Mouse (Mus musculus) forebrain, embryonic 13.5 days (tissue): ENCODE data around the gene Uvrag. TPM values are rescaled to one million over a fixed set of nuclear protein-coding genes. Genes with fewer than 3 reads are reported as not detected.
"Not testable (repeated sequence)": the region's sequence is repeated elsewhere in the genome, so short reads cannot be mapped to it uniquely, and the experiment has no call there.

Experiments used
- ATAC-seq: fragments of 200-750 bp; cut with Nextera tagmentation; 2 replicates; pipeline ENCODE4 v1.8.0; 2017
- H3K27ac ChIP-seq: fragments of 300-500 bp; sonication (generic); 2 replicates; pipeline ENCODE4 v1.5.1; 2015; ENCODE audit warnings: inconsistent platforms, mild to moderate bottlenecking, moderate library complexity
- H3K27me3 ChIP-seq: fragments of 300-500 bp; sonication (generic); 2 replicates; pipeline ENCODE4 v1.6.1; 2015; ENCODE audit warnings: mild to moderate bottlenecking, inconsistent platforms
- H3K36me3 ChIP-seq: fragments of 300-500 bp; sonication (generic); 2 replicates; pipeline ENCODE4 v1.6.1; 2015; ENCODE audit warnings: mild to moderate bottlenecking, inconsistent platforms; ENCODE audit not compliant: poor library complexity, severe bottlenecking
- H3K4me1 ChIP-seq: fragments of 300-500 bp; sonication (generic); 2 replicates; pipeline ENCODE4 v1.6.1; 2015; ENCODE audit warnings: inconsistent platforms
- H3K4me2 ChIP-seq: fragments of 300-500 bp; sonication (generic); 2 replicates; pipeline ENCODE4 v1.6.1; 2015; ENCODE audit warnings: inconsistent platforms, mild to moderate bottlenecking, moderate library complexity
- H3K4me3 ChIP-seq: fragments of 300-500 bp; sonication (generic); 2 replicates; pipeline ENCODE4 v1.5.1; 2015; ENCODE audit warnings: mild to moderate bottlenecking, inconsistent platforms
- H3K9ac ChIP-seq: fragments of 300-500 bp; sonication (generic); 2 replicates; pipeline ENCODE4 v1.6.1; 2015; ENCODE audit warnings: mild to moderate bottlenecking, inconsistent platforms
- H3K9me3 ChIP-seq: fragments of 300-500 bp; sonication (generic); replicated peaks from 2 replicates; pipeline ENCODE4 v1.6.1; 2016; ENCODE audit warnings: inconsistent platforms
- WGBS: fragments of 180-500 bp; shearing (Covaris S2); methylation state at CpG from one replicate; pipeline ENCODE4 v1.1.7; 2015; 5-methylcytosine and 5-hydroxymethylcytosine counted together
- polyA plus RNA-seq: library from polyadenylated mRNA; unstranded; fragments of >200 nt; fragmentation: Nextera tagmentation; extraction: Ambion mirVana; gene quantifications from 2 replicates; pipeline ENCODE4 v1.2.1, GENCODE M21; 2015

The Uvrag gene
- polyA plus RNA-seq, 1 experiment from 2014 or later: 13.6 TPM

- Histone ChIP-seq H3K4me1 (no peaks in the 10 kb centered on the region), H3K36me3 (no peaks in the 10 kb centered on the region), H3K9me3 (peaks cover under 1% of the 10 kb centered on the region; the same call in 1 of the 2 replicates), H3K9ac (no peak overlapping the region), H3K27me3 (no peaks in the 10 kb centered on the region), H3K4me2 (no peak overlapping the region), H3K4me3 (no peak overlapping the region), H3K27ac (no peak overlapping the region; the same call in 1 of the 2 replicates)
- ATAC-seq: no peak
- 33% methylated on average over 4 of the region's 4 CpGs for WGBS
These were observed 166.4 kb downstream of the Uvrag start for GRCm38 (mm10) chr7:98974590-98974989.

GRCm38 (mm10) chr7:98970721-98971120 is 170.2 kb downstream of the Uvrag start:
- no peak for ATAC-seq
- WGBS: 94% methylated on average over 5 of the region's 5 CpGs
- no peak overlapping the region for H3K27ac ChIP-seq
- H3K4me1 ChIP-seq: peaks cover 9% of the 10 kb centered on the region
- no peaks in the 10 kb centered on the region for H3K27me3 ChIP-seq
- H3K9me3 ChIP-seq: peaks cover 6% of the 10 kb centered on the region; the same call in 1 of the 2 replicates
- H3K9ac ChIP-seq: no peak overlapping the region
- H3K36me3 ChIP-seq: 0 out of 2 replicates have a peak, but pooled peaks cover 5% of the 10 kb centered on the region
- H3K4me3 ChIP-seq: no peak overlapping the region
- no peak overlapping the region for H3K4me2 ChIP-seq

GRCm38 (mm10) chr7:98968741-98969395 is 172.1 kb downstream of the Uvrag start:
- ATAC-seq: no peak

GRCm38 (mm10) chr7:98968082-98968674 is 172.8 kb downstream of the Uvrag start:
- 0 out of 2 replicates have a peak, but pooled peaks cover 5% of the 10 kb centered on the region for H3K36me3 ChIP-seq
- peak overlapping the region; percentile 45 for H3K4me2 ChIP-seq
- H3K9me3 ChIP-seq: peaks cover 6% of the 10 kb centered on the region; the same call in 1 of the 2 replicates
- peak overlapping the region; percentile 44 for H3K9ac ChIP-seq
- WGBS: 6% methylated on average over 16 of the region's 16 CpGs
- H3K4me1 ChIP-seq: peaks cover 9% of the 10 kb centered on the region
- ATAC-seq: no peak
- H3K4me3 ChIP-seq: 0 out of 2 replicates have a peak overlapping the region, but pooled peaks have one; percentile 6
- H3K27me3 ChIP-seq: no peaks in the 10 kb centered on the region
- no peak overlapping the region for H3K27ac ChIP-seq

More at GRCm38 (mm10) chr7:98968741-98969395, 172.1 kb downstream of the Uvrag start:
- no peak overlapping the region for H3K27ac ChIP-seq
- 0 out of 2 replicates have a peak, but pooled peaks cover 5% of the 10 kb centered on the region for H3K36me3 ChIP-seq
- H3K4me1 ChIP-seq: peaks cover 9% of the 10 kb centered on the region
- no peaks in the 10 kb centered on the region for H3K27me3 ChIP-seq
- H3K4me2 ChIP-seq: no peak overlapping the region
- peaks cover 6% of the 10 kb centered on the region; the same call in 1 of the 2 replicates for H3K9me3 ChIP-seq
- WGBS: 57% methylated on average over 8 of the region's 8 CpGs
- H3K9ac ChIP-seq: no peak overlapping the region
- H3K4me3 ChIP-seq: no peak overlapping the region

GRCm38 (mm10) chr7:98967672-98968071 is 173.3 kb downstream of the Uvrag start:
- Histone ChIP-seq H3K4me1 (peaks cover 13% of the 10 kb centered on the region), H3K9ac (peak overlapping the region; percentile 44; the same call in 1 of the 2 replicates), H3K9me3 (peaks cover 6% of the 10 kb centered on the region; the same call in 1 of the 2 replicates), H3K27me3 (no peaks in the 10 kb centered on the region), H3K4me3 (no peak overlapping the region), H3K36me3 (0 out of 2 replicates have a peak, but pooled peaks cover 5% of the 10 kb centered on the region), H3K4me2 (peak overlapping the region; percentile 45), H3K27ac (no peak overlapping the region)
- no peak for ATAC-seq
- WGBS: 40% methylated on average over 7 of the region's 7 CpGs

- ATAC-seq, H3K27ac ChIP-seq, H3K27me3 ChIP-seq, H3K9ac ChIP-seq, H3K9me3 ChIP-seq, H3K4me2 ChIP-seq, H3K36me3 ChIP-seq, H3K4me3 ChIP-seq: not testable (repeated sequence)
- peaks cover 14% of the 10 kb centered on the region for H3K4me1 ChIP-seq
- 91% methylated on average over 13 of the region's 13 CpGs for WGBS
These were observed 177.4 kb downstream of the Uvrag start for GRCm38 (mm10) chr7:98963581-98963980.

GRCm38 (mm10) chr7:98962547-98963311 is 178.2 kb downstream of the Uvrag start:
- H3K27me3 ChIP-seq: no peaks in the 10 kb centered on the region
- peak; percentile 80 for ATAC-seq
- 36% methylated on average over 13 of the region's 13 CpGs for WGBS
- no peak overlapping the region for H3K27ac ChIP-seq
- H3K9ac ChIP-seq: no peak overlapping the region
- no peaks in the 10 kb centered on the region for H3K9me3 ChIP-seq
- H3K4me1 ChIP-seq: peaks cover 8% of the 10 kb centered on the region
- H3K36me3 ChIP-seq: no peaks in the 10 kb centered on the region
- no peak overlapping the region for H3K4me3 ChIP-seq
- H3K4me2 ChIP-seq: no peak overlapping the region

GRCm38 (mm10) chr7:98962074-98962473 is 178.9 kb downstream of the Uvrag start:
- peaks cover 6% of the 10 kb centered on the region; the same call in 1 of the 2 replicates for H3K4me1 ChIP-seq
- no peaks in the 10 kb centered on the region for H3K36me3 ChIP-seq
- H3K9ac ChIP-seq: no peak overlapping the region
- no peak overlapping the region for H3K4me3 ChIP-seq
- WGBS: 90% methylated on average over 11 of the region's 11 CpGs
- H3K27me3 ChIP-seq: no peaks in the 10 kb centered on the region
- no peak overlapping the region for H3K4me2 ChIP-seq
- no peaks in the 10 kb centered on the region for H3K9me3 ChIP-seq
- no peak for ATAC-seq
- no peak overlapping the region for H3K27ac ChIP-seq

- Histone ChIP-seq H3K36me3 (no peaks in the 10 kb centered on the region), H3K4me3 (no peak overlapping the region), H3K4me1 (peaks cover 9% of the 10 kb centered on the region), H3K27ac (no peak overlapping the region), H3K27me3 (no peaks in the 10 kb centered on the region), H3K9me3 (no peaks in the 10 kb centered on the region), H3K9ac (no peak overlapping the region), H3K4me2 (no peak overlapping the region)
- ATAC-seq: no peak
- WGBS: 83% methylated on average over 8 of the region's 8 CpGs
These were observed 180.7 kb downstream of the Uvrag start for GRCm38 (mm10) chr7:98960274-98960673.

GRCm38 (mm10) chr7:98959246-98959645 is 181.7 kb downstream of the Uvrag start:
- H3K36me3 ChIP-seq: no peaks in the 10 kb centered on the region
- H3K9me3 ChIP-seq: no peaks in the 10 kb centered on the region
- no peaks in the 10 kb centered on the region for H3K27me3 ChIP-seq
- H3K4me3 ChIP-seq: no peak overlapping the region
- H3K4me2 ChIP-seq: no peak overlapping the region
- 93% methylated on average over 5 of the region's 5 CpGs for WGBS
- peaks cover 12% of the 10 kb centered on the region for H3K4me1 ChIP-seq
- no peak overlapping the region for H3K9ac ChIP-seq
- no peak overlapping the region for H3K27ac ChIP-seq
- no peak for ATAC-seq

- Histone ChIP-seq H3K27ac (no peak overlapping the region), H3K27me3 (no peaks in the 10 kb centered on the region), H3K9ac (no peak overlapping the region), H3K36me3 (no peaks in the 10 kb centered on the region), H3K4me1 (peaks cover 12% of the 10 kb centered on the region), H3K9me3 (no peaks in the 10 kb centered on the region), H3K4me3 (no peak overlapping the region), H3K4me2 (no peak overlapping the region)
- 26% methylated on average over 10 of the region's 11 CpGs for WGBS
- ATAC-seq: no peak
These were observed 182.8 kb downstream of the Uvrag start for GRCm38 (mm10) chr7:98958172-98958571.
